Mouse (Mus musculus) CH12.LX (cell line): ENCODE measurements at regions not wholly inside any gene's neighbourhood (a gene's known extent, or its start where the extent isn't known, plus 50 kb on each side); places are given as distances from the start of the nearest gene placed in this dataset.

ENCODE experiments used
- BHLHE40 ChIP-seq: IDR thresholded peaks from 2 replicates; pipeline ENCODE4 v1.6.1; 2011; ENCODE audit warnings: mild to moderate bottlenecking, low read depth, low read length, improper control_type of control experiment
- CHD1 ChIP-seq: IDR thresholded peaks from 2 replicates; pipeline ENCODE4 v1.6.1; 2012; ENCODE audit warnings: low read depth, low read length, improper control_type of control experiment, inconsistent platforms
- CTCF ChIP-seq, 2 experiments: IDR thresholded peaks in 1 of 2; conservative IDR thresholded peaks in 1 of 2; 2 replicates each; pipeline ENCODE4 v1.5.1; 2011 to 2012; ENCODE audit warnings: low read depth in 2 of 2, low read length in 2 of 2, improper control_type of control experiment in 1 of 2, inconsistent platforms in 1 of 2, mild to moderate bottlenecking in 1 of 2, moderate library complexity in 1 of 2
- EP300 ChIP-seq: IDR thresholded peaks from 2 replicates; pipeline ENCODE4 v1.6.1; 2011; ENCODE audit warnings: low read length, improper control_type of control experiment
- NELFE ChIP-seq: IDR thresholded peaks from 2 replicates; pipeline ENCODE4 v1.6.1; 2011; ENCODE audit warnings: low read depth, low read length, improper control_type of control experiment
- POLR2A ChIP-seq: IDR thresholded peaks from 2 replicates; pipeline ENCODE4 v1.6.1; 2011; ENCODE audit warnings: low read depth, mild to moderate bottlenecking, improper control_type of control experiment, low read length
- UBTF ChIP-seq: IDR thresholded peaks from 2 replicates; pipeline ENCODE4 v1.6.1; 2012; ENCODE audit warnings: low read depth, mild to moderate bottlenecking, inconsistent platforms, low read length, improper control_type of control experiment, moderate library complexity
- USF1 ChIP-seq: IDR thresholded peaks from 2 replicates; pipeline ENCODE4 v1.6.1; 2014; ENCODE audit warnings: low read depth, mild to moderate bottlenecking, inconsistent platforms, low read length, improper control_type of control experiment
- USF2 ChIP-seq: conservative IDR thresholded peaks from 2 replicates; pipeline ENCODE4 v1.6.1; 2011; ENCODE audit warnings: low read depth, low read length, improper control_type of control experiment

DNA sequence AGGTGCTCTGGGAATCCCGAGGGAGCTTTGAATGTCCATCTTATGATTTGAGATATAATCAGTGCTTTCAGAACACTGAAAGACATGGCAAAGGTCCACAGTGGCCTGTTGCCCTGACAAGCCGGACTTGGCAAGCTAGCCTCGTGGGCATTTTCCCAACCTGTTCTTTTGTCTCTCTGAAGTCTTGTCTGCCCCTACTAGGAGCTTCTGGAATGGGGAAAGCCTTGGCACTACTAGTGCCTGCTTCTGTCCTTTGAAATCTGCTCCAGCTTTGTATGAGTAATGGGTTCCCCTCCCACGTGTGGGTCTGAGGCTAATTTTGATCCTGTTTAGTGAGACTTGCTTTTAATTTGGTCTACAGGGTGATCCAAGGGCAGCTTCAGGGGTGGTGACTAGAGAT, 238.3 kb downstream of the Bcl11a start:
- TF ChIP-seq EP300 = no peak
- TF ChIP-seq POLR2A = no peak
- TF ChIP-seq UBTF = no peak
- no peak for TF ChIP-seq BHLHE40
- TF ChIP-seq CTCF (conservative IDR thresholded peaks at IDR 0.05 in 1 of 2, IDR thresholded peaks at IDR 0.05 in 1 of 2; ENCODE audit: low read depth in 2 of 2, low read length in 2 of 2) = no peak
- TF ChIP-seq USF2 = no peak
- no peak for TF ChIP-seq CHD1
- no peak for TF ChIP-seq USF1
- no peak for TF ChIP-seq NELFE
